Mouse (Mus musculus): ENCODE measurements around the gene Itm2b. TPM values are rescaled to one million over a fixed set of nuclear protein-coding genes. Genes with fewer than 3 reads are reported as not detected.

Itm2b gene
- polyA plus RNA-seq, 2 experiments = 533 to 997 TPM

- no peaks in the 10 kb centered on the region for H3K9me3 ChIP-seq (ENCODE audit: control insufficient read depth, low read length)
- no peak overlapping the region for H3K4me3 ChIP-seq (replicated peaks; ENCODE audit: low read length)
- no peaks in the 10 kb centered on the region for H3K27me3 ChIP-seq (ENCODE audit: control insufficient read depth, insufficient read depth, low read length)
- H3K9ac ChIP-seq (ENCODE audit: low read depth, low read length, severe bottlenecking) = no peak overlapping the region
- peak overlapping the region; percentile 30; the same call in 1 of the 2 replicates for H3K4me2 ChIP-seq (replicated peaks; ENCODE audit: low read depth, low read length, severe bottlenecking)
- H3K27ac ChIP-seq (replicated peaks; ENCODE audit: low read depth, low read length) = peak overlapping the region; percentile 61; the same call in 1 of the 2 replicates
- no peak for TF ChIP-seq POLR2A (IDR thresholded peaks at IDR 0.05; ENCODE audit: borderline replicate concordance, extremely low read depth, insufficient read depth, insufficient read length)
- 23% methylated on average over 13 of the region's 13 CpGs for WGBS
- ATAC-seq (ENCODE audit: low FRiP score, low read depth) = peak; percentile 56
- DNase-seq (ENCODE audit: low spot score) = peak; percentile 58
- peaks cover 17% of the 10 kb centered on the region for H3K4me1 ChIP-seq (ENCODE audit: control insufficient read depth, insufficient read depth, low read length)
- H3K36me3 ChIP-seq (ENCODE audit: control insufficient read depth, insufficient read depth, low read length) = no peaks in the 10 kb centered on the region
These were observed 30.4 kb upstream of the Itm2b start for GRCm38 (mm10) chr14:73415376-73416035.

- no peak for TF ChIP-seq POLR2A (IDR thresholded peaks at IDR 0.05; ENCODE audit: borderline replicate concordance, extremely low read depth, insufficient read depth, insufficient read length)
- 20% methylated on average over 1 of the region's 1 CpGs for WGBS
- H3K27ac ChIP-seq (replicated peaks; ENCODE audit: low read depth, low read length) = no peak overlapping the region
These were observed 26.6 kb upstream of the Itm2b start for GRCm38 (mm10) chr14:73411729-73412128.

GRCm38 (mm10) chr14:73410083-73410482 lies 25.0 kb upstream of the Itm2b start:
- H3K4me1 ChIP-seq (ENCODE audit: control insufficient read depth, insufficient read depth, low read length) = peaks cover 6% of the 10 kb centered on the region; the same call in 1 of the 2 replicates
- no peak overlapping the region for H3K4me2 ChIP-seq (replicated peaks; ENCODE audit: low read depth, low read length, severe bottlenecking)
- DNase-seq (ENCODE audit: low spot score) (no peak), ATAC-seq (ENCODE audit: low FRiP score, low read depth) (no peak)
- TF ChIP-seq POLR2A (IDR thresholded peaks at IDR 0.05; ENCODE audit: borderline replicate concordance, extremely low read depth, insufficient read depth, insufficient read length) = no peak
- H3K9ac ChIP-seq (ENCODE audit: low read depth, low read length, severe bottlenecking) = no peak overlapping the region
- H3K9me3 ChIP-seq (ENCODE audit: control insufficient read depth, low read length) = no peaks in the 10 kb centered on the region
- no peak overlapping the region for H3K27ac ChIP-seq (replicated peaks; ENCODE audit: low read depth, low read length)
- H3K27me3 ChIP-seq (ENCODE audit: control insufficient read depth, insufficient read depth, low read length) = no peaks in the 10 kb centered on the region
- H3K4me3 ChIP-seq (replicated peaks; ENCODE audit: low read length) = no peak overlapping the region
- H3K36me3 ChIP-seq (ENCODE audit: control insufficient read depth, insufficient read depth, low read length) = no peaks in the 10 kb centered on the region
- WGBS = 86% methylated on average over 3 of the region's 3 CpGs

More at GRCm38 (mm10) chr14:73411729-73412128, 26.6 kb upstream of the Itm2b start:
- ATAC-seq (ENCODE audit: low FRiP score, low read depth) = no peak
- H3K9me3 ChIP-seq (ENCODE audit: control insufficient read depth, low read length) = no peaks in the 10 kb centered on the region
- peaks cover 13% of the 10 kb centered on the region for H3K4me1 ChIP-seq (ENCODE audit: control insufficient read depth, insufficient read depth, low read length)
- no peak overlapping the region for H3K9ac ChIP-seq (ENCODE audit: low read depth, low read length, severe bottlenecking)
- no peaks in the 10 kb centered on the region for H3K27me3 ChIP-seq (ENCODE audit: control insufficient read depth, insufficient read depth, low read length)
- no peak overlapping the region for H3K4me2 ChIP-seq (replicated peaks; ENCODE audit: low read depth, low read length, severe bottlenecking)
- no peaks in the 10 kb centered on the region for H3K36me3 ChIP-seq (ENCODE audit: control insufficient read depth, insufficient read depth, low read length)
- no peak overlapping the region for H3K4me3 ChIP-seq (replicated peaks; ENCODE audit: low read length)
- no peak for DNase-seq (ENCODE audit: low spot score)

GRCm38 (mm10) chr14:73408223-73408845 lies 23.2 kb upstream of the Itm2b start:
- Histone ChIP-seq H3K36me3 (ENCODE audit: control insufficient read depth, insufficient read depth, low read length) (no peaks in the 10 kb centered on the region), H3K4me3 (replicated peaks; ENCODE audit: low read length) (no peak overlapping the region), H3K9me3 (ENCODE audit: control insufficient read depth, low read length) (no peaks in the 10 kb centered on the region), H3K4me2 (replicated peaks; ENCODE audit: low read depth, low read length, severe bottlenecking) (no peak overlapping the region), H3K9ac (ENCODE audit: low read depth, low read length, severe bottlenecking) (no peak overlapping the region), H3K4me1 (ENCODE audit: control insufficient read depth, insufficient read depth, low read length) (peaks cover 6% of the 10 kb centered on the region; the same call in 1 of the 2 replicates), H3K27me3 (ENCODE audit: control insufficient read depth, insufficient read depth, low read length) (no peaks in the 10 kb centered on the region), H3K27ac (replicated peaks; ENCODE audit: low read depth, low read length) (no peak overlapping the region)
- no peak for TF ChIP-seq POLR2A (IDR thresholded peaks at IDR 0.05; ENCODE audit: borderline replicate concordance, extremely low read depth, insufficient read depth, insufficient read length)
- DNase-seq (ENCODE audit: low spot score) (no peak), ATAC-seq (ENCODE audit: low FRiP score, low read depth) (no peak)
- 66% methylated on average over 4 of the region's 4 CpGs for WGBS

GRCm38 (mm10) chr14:73404016-73404415 lies 18.9 kb upstream of the Itm2b start:
- Histone ChIP-seq H3K9ac (ENCODE audit: low read depth, low read length, severe bottlenecking) (no peak overlapping the region), H3K4me2 (replicated peaks; ENCODE audit: low read depth, low read length, severe bottlenecking) (no peak overlapping the region), H3K27ac (replicated peaks; ENCODE audit: low read depth, low read length) (no peak overlapping the region), H3K9me3 (ENCODE audit: control insufficient read depth, low read length) (no peaks in the 10 kb centered on the region), H3K36me3 (ENCODE audit: control insufficient read depth, insufficient read depth, low read length) (no peaks in the 10 kb centered on the region), H3K4me3 (replicated peaks; ENCODE audit: low read length) (no peak overlapping the region), H3K4me1 (ENCODE audit: control insufficient read depth, insufficient read depth, low read length) (peaks cover 2% of the 10 kb centered on the region; the same call in 1 of the 2 replicates), H3K27me3 (ENCODE audit: control insufficient read depth, insufficient read depth, low read length) (no peaks in the 10 kb centered on the region)
- no peak for ATAC-seq (ENCODE audit: low FRiP score, low read depth)
- DNase-seq (ENCODE audit: low spot score) = no peak
- WGBS = 69% methylated on average over 3 of the region's 3 CpGs
- TF ChIP-seq POLR2A (IDR thresholded peaks at IDR 0.05; ENCODE audit: borderline replicate concordance, extremely low read depth, insufficient read depth, insufficient read length) = no peak
